Mouse (Mus musculus): ENCODE results near the gene Ccdc9. TPM values are rescaled to one million over a fixed set of nuclear protein-coding genes. Genes with fewer than 3 reads are reported as not detected.
A peak's percentile ranks its signal among the peaks of the same experiment; 100 is the strongest.

The Ccdc9 gene
- polyA plus RNA-seq, 1 experiment from 2014 or later = 10.9 TPM

DNA sequence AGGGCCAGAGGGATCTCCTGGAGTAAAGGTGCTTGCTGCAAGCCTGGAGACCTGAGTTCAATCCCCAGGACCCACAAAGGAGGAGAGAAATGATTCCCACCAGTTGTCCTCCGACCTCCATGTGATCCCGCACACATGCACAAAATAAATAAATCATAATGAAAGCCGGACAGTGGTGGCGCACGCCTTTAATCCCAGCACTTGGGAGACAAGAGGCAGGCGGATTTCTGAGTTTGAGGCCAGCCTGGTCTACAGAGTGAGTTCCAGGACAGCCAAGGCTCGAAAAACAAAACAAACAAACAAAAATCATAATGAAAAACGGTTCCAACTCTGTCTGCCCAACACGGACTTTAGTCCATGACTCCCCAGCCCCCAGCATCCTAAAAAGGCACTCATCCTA lies 1.7 kb downstream of the Ccdc9 start:
- WGBS = 78% methylated on average over 9 of the region's 9 CpGs
- ATAC-seq (ENCODE audit: low read depth) = no peak

DNA sequence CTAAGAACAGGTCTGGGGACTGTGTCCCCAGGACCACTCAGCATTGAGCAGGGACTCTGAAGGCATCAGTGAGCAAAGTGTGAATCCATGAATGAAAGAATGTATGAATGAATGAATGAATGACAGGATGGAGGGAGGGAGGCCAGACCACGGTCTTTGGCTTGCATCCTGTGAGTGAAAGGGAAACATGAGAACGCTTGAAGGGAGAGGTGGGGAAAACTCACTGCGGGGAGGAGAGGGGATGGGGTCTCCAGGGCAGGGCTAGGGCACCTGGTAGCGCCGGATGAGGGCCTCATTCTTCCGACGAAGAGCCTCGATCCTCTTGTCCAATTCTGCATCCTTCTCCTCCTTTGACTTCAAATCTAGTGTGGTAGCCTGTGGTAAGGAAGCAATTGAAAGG lies 2.6 kb downstream of the Ccdc9 start:
- ATAC-seq (ENCODE audit: low read depth) (no peak), DNase-seq (ENCODE audit: low spot score) (no peak)
- H3K4me1 ChIP-seq (ENCODE audit: control insufficient read depth, insufficient read depth, low read length) = no peaks in the 10 kb centered on the region
- 88% methylated on average over 8 of the region's 8 CpGs for WGBS
- no peak overlapping the region for H3K9ac ChIP-seq (ENCODE audit: low read depth, low read length)
- H3K27ac ChIP-seq (replicated peaks; ENCODE audit: low read depth, low read length) = no peak overlapping the region
- H3K9me3 ChIP-seq (ENCODE audit: control insufficient read depth, low read length) = no peaks in the 10 kb centered on the region
- H3K27me3 ChIP-seq (replicated peaks; ENCODE audit: control insufficient read depth, insufficient read depth, low read length) = no peaks in the 10 kb centered on the region
- no peak overlapping the region for H3K4me3 ChIP-seq (ENCODE audit: low read depth, low read length)
- peaks cover 50% of the 10 kb centered on the region for H3K36me3 ChIP-seq (ENCODE audit: control insufficient read depth, insufficient read depth, low read length)
- H3K4me2 ChIP-seq (ENCODE audit: low read depth, low read length) = no peak overlapping the region

More for the DNA sequence above, 1.7 kb downstream of the Ccdc9 start:
- no peak for DNase-seq (ENCODE audit: low spot score)
- Histone ChIP-seq H3K36me3 (ENCODE audit: control insufficient read depth, insufficient read depth, low read length) (peaks cover 43% of the 10 kb centered on the region), H3K9ac (ENCODE audit: low read depth, low read length) (peak overlapping the region; percentile 26; the same call in 1 of the 2 replicates), H3K4me1 (ENCODE audit: control insufficient read depth, insufficient read depth, low read length) (no peaks in the 10 kb centered on the region), H3K27ac (replicated peaks; ENCODE audit: low read depth, low read length) (peak overlapping the region; percentile 98), H3K27me3 (replicated peaks; ENCODE audit: control insufficient read depth, insufficient read depth, low read length) (no peaks in the 10 kb centered on the region), H3K4me2 (ENCODE audit: low read depth, low read length) (peak overlapping the region; percentile 73), H3K9me3 (ENCODE audit: control insufficient read depth, low read length) (no peaks in the 10 kb centered on the region), H3K4me3 (ENCODE audit: low read depth, low read length) (peak overlapping the region; percentile 62)

DNA sequence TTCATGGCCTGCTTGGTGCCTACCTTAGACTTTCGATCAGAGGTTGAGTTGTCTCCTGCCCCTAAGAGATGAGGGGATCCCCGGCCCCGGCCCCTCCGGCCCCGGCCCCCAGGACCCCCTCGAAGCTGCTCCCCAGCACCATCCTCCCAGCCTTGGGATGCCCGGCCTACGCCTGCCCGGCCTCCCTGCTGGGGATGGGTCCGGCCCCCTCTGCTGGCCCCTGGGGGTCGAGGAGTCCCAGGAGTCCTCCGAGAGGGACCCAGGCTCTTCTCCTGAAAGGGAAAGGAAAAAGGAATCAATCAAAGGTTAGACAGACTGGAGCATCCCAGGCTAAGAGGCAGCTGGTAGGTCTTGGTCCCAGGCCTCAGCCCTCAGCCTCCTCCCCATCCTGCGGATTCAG lies 4.3 kb downstream of the Ccdc9 start:
- WGBS = 92% methylated on average over 6 of the region's 13 CpGs
- H3K36me3 ChIP-seq (ENCODE audit: control insufficient read depth, insufficient read depth, low read length) = peaks cover 66% of the 10 kb centered on the region
- H3K27ac ChIP-seq (replicated peaks; ENCODE audit: low read depth, low read length) = no peak overlapping the region

DNA sequence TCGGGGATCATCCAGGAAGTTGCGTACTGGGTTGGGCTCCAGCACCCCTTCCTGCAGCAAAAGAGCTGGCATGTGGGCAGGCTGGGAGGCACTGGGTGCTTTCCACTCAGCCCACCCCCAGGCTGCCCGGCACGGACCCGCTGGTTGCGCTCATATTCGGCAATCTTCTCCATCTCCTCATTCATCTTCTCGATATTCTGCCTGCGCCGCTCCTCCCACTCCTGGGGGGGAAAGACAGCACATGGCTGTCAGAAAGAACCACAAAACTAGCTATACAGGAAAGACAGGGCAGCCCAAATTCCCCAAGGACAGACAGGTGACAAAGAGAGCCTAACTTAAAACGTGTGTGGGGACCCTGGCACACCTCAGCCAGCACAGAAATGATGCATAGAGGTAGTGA lies 5.9 kb downstream of the Ccdc9 start:
- H3K9ac ChIP-seq (ENCODE audit: low read depth, low read length) = no peak overlapping the region
- WGBS = 85% methylated on average over 11 of the region's 11 CpGs
- no peak for ATAC-seq (ENCODE audit: low read depth)
- no peaks in the 10 kb centered on the region for H3K27me3 ChIP-seq (replicated peaks; ENCODE audit: control insufficient read depth, insufficient read depth, low read length)
- no peak overlapping the region for H3K27ac ChIP-seq (replicated peaks; ENCODE audit: low read depth, low read length)
- H3K4me1 ChIP-seq (ENCODE audit: control insufficient read depth, insufficient read depth, low read length) = no peaks in the 10 kb centered on the region
- H3K9me3 ChIP-seq (ENCODE audit: control insufficient read depth, low read length) = no peaks in the 10 kb centered on the region
- DNase-seq (ENCODE audit: low spot score) = no peak
- no peak overlapping the region for H3K4me3 ChIP-seq (ENCODE audit: low read depth, low read length)
- peaks cover 82% of the 10 kb centered on the region for H3K36me3 ChIP-seq (ENCODE audit: control insufficient read depth, insufficient read depth, low read length)
- no peak overlapping the region for H3K4me2 ChIP-seq (ENCODE audit: low read depth, low read length)

More for the DNA sequence above, 4.3 kb downstream of the Ccdc9 start:
- Histone ChIP-seq H3K27me3 (replicated peaks; ENCODE audit: control insufficient read depth, insufficient read depth, low read length) (no peaks in the 10 kb centered on the region), H3K9me3 (ENCODE audit: control insufficient read depth, low read length) (no peaks in the 10 kb centered on the region), H3K4me1 (ENCODE audit: control insufficient read depth, insufficient read depth, low read length) (no peaks in the 10 kb centered on the region), H3K9ac (ENCODE audit: low read depth, low read length) (no peak overlapping the region), H3K4me2 (ENCODE audit: low read depth, low read length) (no peak overlapping the region), H3K4me3 (ENCODE audit: low read depth, low read length) (no peak overlapping the region)
- no peak for ATAC-seq (ENCODE audit: low read depth)
- no peak for DNase-seq (ENCODE audit: low spot score)

DNA sequence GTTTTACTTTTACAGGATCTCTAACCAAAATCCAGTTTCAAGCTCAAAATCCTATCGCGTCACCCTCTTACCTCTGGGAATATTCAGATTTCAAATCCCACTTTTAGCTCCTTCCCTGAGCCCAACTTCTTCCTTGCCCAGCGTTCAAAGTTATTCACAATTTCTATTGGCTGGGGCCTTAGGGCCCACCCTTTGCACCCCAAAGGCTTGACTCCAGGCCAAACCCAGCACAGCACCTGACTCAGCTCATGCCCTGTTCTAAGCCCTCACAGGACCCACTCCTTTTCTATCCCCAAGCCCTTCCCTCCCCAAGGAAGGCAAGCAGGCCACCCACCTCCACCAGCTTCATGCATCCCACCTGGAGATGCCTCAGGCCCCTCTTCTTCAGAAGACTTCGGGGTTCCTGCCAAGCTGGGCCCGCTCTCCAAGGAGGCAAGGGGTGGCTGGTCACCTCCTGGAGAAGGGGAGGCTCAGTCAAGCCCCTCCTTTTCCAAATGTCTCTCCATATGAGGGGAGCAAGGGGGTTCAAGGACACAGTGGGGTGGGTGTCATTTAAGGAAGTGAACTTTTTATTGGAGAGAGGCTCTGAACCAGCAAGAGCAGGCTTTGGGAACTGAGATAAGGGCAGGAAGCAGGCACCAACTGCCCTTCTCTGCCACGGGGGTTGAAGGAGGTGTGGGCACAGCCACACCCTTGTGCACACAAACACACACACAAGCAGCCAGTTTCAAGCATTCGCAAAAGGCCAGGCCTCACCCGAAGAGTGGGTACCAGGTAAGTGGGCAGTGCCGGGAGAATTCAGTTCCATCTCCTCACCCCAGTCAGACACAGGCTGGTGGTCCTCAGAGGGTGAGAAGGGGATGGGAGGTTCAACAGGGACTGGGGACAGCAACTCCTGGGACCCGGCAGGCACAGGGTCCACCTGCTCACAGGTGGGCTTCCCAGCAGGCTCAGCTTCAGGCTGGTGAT lies 11.4 kb downstream of the Ccdc9 start:
- H3K27ac ChIP-seq (replicated peaks; ENCODE audit: low read depth, low read length) = no peak overlapping the region
- H3K4me1 ChIP-seq (ENCODE audit: control insufficient read depth, insufficient read depth, low read length) = peaks cover 9% of the 10 kb centered on the region; the same call in 1 of the 2 replicates
- H3K9me3 ChIP-seq (ENCODE audit: control insufficient read depth, low read length) = no peaks in the 10 kb centered on the region
- no peak overlapping the region for H3K9ac ChIP-seq (ENCODE audit: low read depth, low read length)
- DNase-seq (ENCODE audit: low spot score) (no peak), ATAC-seq (ENCODE audit: low read depth) (no peak)
- no peaks in the 10 kb centered on the region for H3K27me3 ChIP-seq (replicated peaks; ENCODE audit: control insufficient read depth, insufficient read depth, low read length)
- no peak overlapping the region for H3K4me2 ChIP-seq (ENCODE audit: low read depth, low read length)
- H3K4me3 ChIP-seq (ENCODE audit: low read depth, low read length) = no peak overlapping the region
- 87% methylated on average over 10 of the region's 10 CpGs for WGBS
- H3K36me3 ChIP-seq (ENCODE audit: control insufficient read depth, insufficient read depth, low read length) = peaks cover 49% of the 10 kb centered on the region

DNA sequence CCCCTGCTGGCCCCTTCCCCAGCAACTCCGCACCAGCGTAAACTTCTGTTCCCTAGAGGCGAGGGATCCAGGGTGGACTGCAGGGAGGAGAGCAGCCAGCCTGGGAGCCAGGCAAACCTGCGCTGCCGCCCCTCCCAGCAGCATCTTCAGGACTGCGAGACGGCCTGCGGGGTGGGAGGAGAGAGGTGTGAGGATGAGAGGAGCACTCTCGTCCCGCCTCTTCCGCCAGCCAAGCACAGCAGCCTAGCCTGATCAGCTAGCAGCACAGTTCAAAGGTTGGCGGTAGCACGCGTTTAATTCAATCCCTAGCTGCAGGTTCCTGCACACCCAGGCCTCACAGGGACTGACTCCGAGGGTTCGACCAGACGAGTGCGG lies 12.8 kb downstream of the Ccdc9 start:
- Histone ChIP-seq H3K27ac (replicated peaks; ENCODE audit: low read depth, low read length) (peak overlapping the region; percentile 92), H3K4me2 (ENCODE audit: low read depth, low read length) (peak overlapping the region; percentile 77), H3K36me3 (ENCODE audit: control insufficient read depth, insufficient read depth, low read length) (peaks cover 37% of the 10 kb centered on the region), H3K27me3 (replicated peaks; ENCODE audit: control insufficient read depth, insufficient read depth, low read length) (no peaks in the 10 kb centered on the region), H3K9me3 (ENCODE audit: control insufficient read depth, low read length) (no peaks in the 10 kb centered on the region), H3K4me3 (ENCODE audit: low read depth, low read length) (peak overlapping the region; percentile 78), H3K9ac (ENCODE audit: low read depth, low read length) (peak overlapping the region; percentile 85), H3K4me1 (ENCODE audit: control insufficient read depth, insufficient read depth, low read length) (peaks cover 9% of the 10 kb centered on the region; the same call in 1 of the 2 replicates)
- peak; percentile 82 for ATAC-seq (ENCODE audit: low read depth)
- 0% methylated on average over 13 of the region's 18 CpGs for WGBS
- peak; percentile 92 for DNase-seq (ENCODE audit: low spot score)

DNA sequence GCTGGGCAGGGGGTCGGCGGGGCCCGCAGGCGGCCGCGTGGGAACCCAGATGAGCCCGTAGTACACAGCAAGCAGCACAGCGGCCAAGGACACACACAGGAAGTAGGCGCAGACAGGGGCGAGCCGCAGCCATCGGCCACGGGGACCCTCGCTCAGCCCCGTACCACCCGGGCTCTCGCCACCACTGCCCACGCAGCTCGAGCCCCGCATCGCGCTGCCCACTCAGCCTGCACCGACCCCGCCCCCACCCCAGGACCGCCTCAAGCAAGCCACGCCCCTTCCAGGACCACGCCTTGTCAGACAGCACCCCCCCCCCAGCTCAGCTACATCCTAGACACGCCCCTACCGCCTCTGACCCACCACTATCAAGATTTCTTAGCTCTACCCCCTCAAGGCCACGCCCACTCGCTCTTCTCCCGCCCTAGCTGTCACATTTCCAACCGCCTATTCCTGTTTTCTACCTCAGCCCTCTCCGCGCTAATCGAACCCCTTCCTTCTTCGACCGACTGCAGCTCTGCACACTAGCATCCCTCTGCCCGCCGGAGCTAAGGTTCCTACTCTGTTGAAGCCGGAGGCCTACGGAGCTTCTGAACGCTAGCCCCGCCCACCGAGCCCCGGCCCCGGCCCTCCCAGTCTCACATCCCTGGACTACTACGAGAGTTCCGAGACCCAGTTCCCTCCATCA lies 13.4 kb downstream of the Ccdc9 start, which contains the start of gene Inafm1:
Inafm1 (minus strand) TSS at position 537 of the 685 bp plus-strand sequence.
- Histone ChIP-seq H3K27me3 (replicated peaks; ENCODE audit: control insufficient read depth, insufficient read depth, low read length) (no peaks in the 10 kb centered on the region), H3K4me2 (ENCODE audit: low read depth, low read length) (peak within 1 kb of the TSS; percentile 77), H3K4me3 (ENCODE audit: low read depth, low read length) (peak within 1 kb of the TSS; percentile 78), H3K27ac (replicated peaks; ENCODE audit: low read depth, low read length) (peak within 1 kb of the TSS; percentile 92), H3K4me1 (ENCODE audit: control insufficient read depth, insufficient read depth, low read length) (peaks cover 9% of the 10 kb centered on the region; the same call in 1 of the 2 replicates), H3K9ac (ENCODE audit: low read depth, low read length) (peak within 1 kb of the TSS; percentile 85), H3K36me3 (ENCODE audit: control insufficient read depth, insufficient read depth, low read length) (peaks cover 32% of the 10 kb centered on the region), H3K9me3 (ENCODE audit: control insufficient read depth, low read length) (no peaks in the 10 kb centered on the region)
- ATAC-seq (ENCODE audit: low read depth) = peak; percentile 86
- WGBS = under 1% methylated on average over 28 of the region's 49 CpGs
- peak; percentile 99 for DNase-seq (ENCODE audit: low spot score)

DNA sequence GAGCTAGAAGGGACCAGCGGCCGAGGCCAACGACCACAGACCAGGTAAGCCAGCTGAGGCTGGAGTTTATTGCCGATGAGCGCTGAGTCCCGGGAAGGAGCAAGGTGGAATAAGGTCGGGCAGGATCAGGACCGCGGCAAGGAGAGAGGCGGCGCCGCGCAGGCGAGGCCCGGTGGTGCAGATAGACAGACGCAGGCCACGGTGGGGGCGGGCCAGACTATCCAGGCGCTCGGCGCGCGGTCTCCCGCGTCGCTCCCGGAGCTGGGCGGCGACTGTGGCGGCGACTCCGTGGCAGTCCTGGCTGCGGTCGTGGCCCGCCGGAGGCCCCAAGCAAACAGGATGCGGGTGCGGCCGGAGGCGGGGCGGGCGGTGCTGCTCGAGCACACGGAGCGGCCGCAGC lies 13.9 kb downstream of the Ccdc9 start:
- peak overlapping the region; percentile 77 for H3K4me2 ChIP-seq (ENCODE audit: low read depth, low read length)
- peak; percentile 79 for DNase-seq (ENCODE audit: low spot score)
- 2% methylated on average over 17 of the region's 46 CpGs for WGBS

More for the DNA sequence above, 13.9 kb downstream of the Ccdc9 start:
- Histone ChIP-seq H3K27me3 (replicated peaks; ENCODE audit: control insufficient read depth, insufficient read depth, low read length) (no peaks in the 10 kb centered on the region), H3K4me1 (ENCODE audit: control insufficient read depth, insufficient read depth, low read length) (peaks cover 9% of the 10 kb centered on the region; the same call in 1 of the 2 replicates), H3K9ac (ENCODE audit: low read depth, low read length) (peak overlapping the region; percentile 85), H3K27ac (replicated peaks; ENCODE audit: low read depth, low read length) (peak overlapping the region; percentile 92), H3K36me3 (ENCODE audit: control insufficient read depth, insufficient read depth, low read length) (peaks cover 26% of the 10 kb centered on the region), H3K9me3 (ENCODE audit: control insufficient read depth, low read length) (no peaks in the 10 kb centered on the region), H3K4me3 (ENCODE audit: low read depth, low read length) (peak overlapping the region; percentile 78)
- peak; percentile 81 for ATAC-seq (ENCODE audit: low read depth)
